Mouse (Mus musculus): ENCODE results near the gene Ceacam3. TPM values are rescaled to one million over a fixed set of nuclear protein-coding genes. Genes with fewer than 3 reads are reported as not detected.
"Not testable (repeated sequence)": the region's sequence is repeated elsewhere in the genome, so short reads cannot be mapped to it uniquely, and the experiment has no call there.

Ceacam3 gene
- total RNA-seq (2021), result not detected
- long read RNA-seq, experiment 1, result 0 reads
- long read RNA-seq, experiment 2, result 0 reads

DNA sequence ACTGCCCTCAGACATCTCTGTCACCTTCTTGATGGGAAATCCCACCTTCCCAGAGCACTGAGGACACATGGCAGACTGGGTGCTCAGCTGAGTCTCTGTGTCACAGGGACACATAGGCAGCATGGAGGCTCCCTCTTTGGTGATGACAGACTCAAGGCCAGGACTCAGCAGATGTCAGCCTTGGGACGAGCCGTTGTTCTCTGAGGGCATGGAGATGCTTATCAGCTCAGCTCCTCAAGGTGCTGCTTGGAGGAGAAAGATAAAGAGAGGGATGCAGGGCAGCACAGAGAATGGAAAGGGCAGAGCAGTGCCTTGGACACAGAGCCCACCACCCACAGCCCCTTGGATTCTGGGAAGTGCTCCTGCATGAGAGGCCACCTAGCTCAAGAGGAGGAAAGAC, at the start of gene Ceacam3:
Gene Ceacam3, plus strand, starts transcription at position 352 of the 400 bp plus-strand sequence.
- DNase-seq (ENCODE audit: low spot score in 2 of 2), result no peak

DNA sequence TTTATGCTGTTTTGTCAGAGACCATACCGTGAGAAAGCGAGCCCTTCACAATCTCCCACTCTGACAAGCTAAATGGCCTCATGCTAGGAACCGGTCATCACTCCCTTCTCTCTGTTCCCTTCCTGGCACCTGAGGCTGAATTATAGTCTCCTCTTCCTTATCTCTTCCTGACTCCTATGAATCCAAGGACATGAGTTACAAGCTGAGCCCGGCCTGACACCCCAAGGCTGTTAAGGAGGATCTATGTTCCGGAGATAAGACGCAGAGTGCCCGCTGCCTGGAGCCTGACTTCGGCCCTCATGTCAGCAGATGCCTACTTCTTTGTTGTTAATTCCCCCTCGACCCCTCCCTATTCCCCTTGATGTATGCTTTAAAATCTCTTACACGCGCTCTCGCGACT, 48.5 kb upstream of the Ceacam3 start:
- not testable (repeated sequence) for DNase-seq (ENCODE audit: low spot score in 2 of 2)

DNA sequence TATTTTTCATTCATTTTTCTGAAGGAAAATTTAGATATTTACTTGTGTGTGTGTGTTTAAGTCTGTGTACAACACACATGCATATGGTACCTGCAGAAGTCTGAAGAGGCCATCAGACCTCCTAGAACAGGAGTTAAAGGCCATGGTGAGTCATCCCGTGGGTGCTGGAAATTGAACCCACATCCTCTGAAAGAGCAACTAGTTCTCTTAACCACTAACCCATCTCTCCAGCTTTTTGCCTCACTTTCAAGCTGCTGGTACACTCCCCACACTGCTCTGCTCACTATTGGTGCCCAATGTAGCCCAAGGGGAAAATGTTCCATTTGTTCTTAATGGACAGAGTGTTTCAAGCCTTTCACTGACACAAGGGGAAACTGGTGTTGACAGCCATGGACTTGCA, 14.8 kb upstream of the Ceacam3 start:
- DNase-seq (ENCODE audit: low spot score in 2 of 2), result no peak

DNA sequence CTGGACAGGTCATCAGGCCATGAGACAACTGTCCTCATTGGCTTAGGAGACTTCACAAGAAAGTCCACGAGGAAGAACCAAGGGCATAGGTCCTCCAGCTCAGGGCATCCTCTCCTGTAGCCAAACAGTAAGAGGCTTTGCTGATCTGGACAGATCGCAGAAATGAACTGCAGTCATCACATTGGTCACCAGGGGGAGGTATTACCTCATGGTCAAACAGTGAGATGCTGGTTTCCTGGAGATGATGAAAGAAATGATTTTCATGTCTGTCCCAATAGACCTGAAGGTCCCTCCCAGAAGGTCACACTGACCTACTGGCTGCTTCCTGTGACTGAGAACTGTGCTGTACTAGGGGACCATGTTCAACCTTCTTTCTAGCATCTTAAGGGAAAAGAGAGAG, 5.6 kb downstream of the Ceacam3 start:
- no peak for DNase-seq (ENCODE audit: low spot score in 2 of 2)

DNA sequence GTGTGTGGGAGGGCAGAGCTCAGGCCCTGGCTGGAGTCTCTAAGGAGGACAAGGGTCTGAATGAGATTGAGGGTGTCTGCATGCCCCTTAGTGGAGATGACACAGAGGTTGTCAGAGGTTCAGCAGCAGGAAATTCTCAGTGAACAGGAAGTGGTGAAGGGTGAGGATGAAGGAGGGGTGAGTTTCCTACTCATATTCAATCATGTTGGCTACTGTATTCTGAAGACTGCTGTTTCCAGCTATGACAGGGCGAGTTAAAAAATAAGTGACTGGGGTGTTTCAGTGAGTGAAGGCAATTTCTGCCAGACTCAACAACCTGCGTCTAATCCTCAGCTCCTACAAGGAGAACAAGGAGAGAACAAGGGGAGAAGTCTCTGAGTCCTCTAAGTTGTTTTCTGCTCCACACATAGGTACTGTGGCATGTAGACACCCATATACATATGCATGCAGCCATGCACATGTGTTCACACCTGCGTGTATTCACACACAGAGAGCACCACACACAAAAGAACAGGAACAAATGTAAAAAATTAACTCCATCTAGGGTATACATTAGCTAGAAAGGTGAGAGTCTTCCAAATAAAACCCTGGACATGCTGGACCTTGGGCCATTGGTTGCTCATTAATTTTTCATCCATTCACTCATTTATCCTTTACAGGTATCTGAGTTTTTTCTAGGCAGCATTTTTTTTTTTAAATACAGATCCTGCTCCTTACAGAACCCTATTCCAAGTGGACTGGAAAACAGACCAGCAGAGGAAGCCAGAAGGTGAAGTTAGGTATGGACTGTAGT, 7.0 kb downstream of the Ceacam3 start:
- DNase-seq (ENCODE audit: low spot score in 2 of 2), result no peak

DNA sequence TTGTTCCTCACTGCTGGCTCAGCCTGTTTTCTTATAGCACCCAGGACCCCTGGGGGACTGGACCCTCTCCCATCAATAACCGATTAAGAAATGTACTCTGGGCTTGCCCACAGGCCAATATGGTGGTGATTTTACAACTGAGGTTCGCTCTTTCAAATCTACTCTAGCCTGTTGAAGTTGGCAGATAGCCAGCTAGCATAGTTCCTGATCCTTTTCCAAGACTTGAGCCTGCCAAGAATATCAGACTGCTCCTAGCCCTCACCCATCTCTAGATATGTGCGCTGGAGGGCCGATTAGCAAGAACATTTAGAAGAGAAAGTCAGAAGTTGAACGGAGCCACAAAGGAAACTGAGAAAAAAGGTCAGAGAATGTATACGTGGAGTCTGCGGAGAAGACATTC, 8.9 kb downstream of the Ceacam3 start:
- DNase-seq (ENCODE audit: low spot score in 2 of 2), result no peak

DNA sequence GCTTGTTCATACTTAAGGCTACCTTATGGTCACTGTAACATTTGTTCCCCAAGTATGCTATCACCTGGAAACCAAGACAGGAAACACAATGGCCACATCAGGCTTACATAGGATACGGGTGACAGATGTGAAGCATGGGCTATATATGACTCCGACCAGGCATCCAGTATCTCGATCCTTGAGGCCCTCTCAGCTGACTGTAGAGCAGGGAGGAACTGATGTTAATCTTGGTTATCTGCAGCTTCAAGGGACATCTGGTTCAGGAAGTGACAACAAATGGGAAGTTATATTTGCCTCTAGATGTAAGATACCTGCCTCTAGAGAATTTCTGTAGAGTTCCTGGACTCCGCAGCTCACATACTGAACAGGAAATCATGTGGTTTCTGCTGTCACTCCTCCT, 21.7 kb downstream of the Ceacam3 start:
- DNase-seq (ENCODE audit: low spot score in 2 of 2), result no peak

DNA sequence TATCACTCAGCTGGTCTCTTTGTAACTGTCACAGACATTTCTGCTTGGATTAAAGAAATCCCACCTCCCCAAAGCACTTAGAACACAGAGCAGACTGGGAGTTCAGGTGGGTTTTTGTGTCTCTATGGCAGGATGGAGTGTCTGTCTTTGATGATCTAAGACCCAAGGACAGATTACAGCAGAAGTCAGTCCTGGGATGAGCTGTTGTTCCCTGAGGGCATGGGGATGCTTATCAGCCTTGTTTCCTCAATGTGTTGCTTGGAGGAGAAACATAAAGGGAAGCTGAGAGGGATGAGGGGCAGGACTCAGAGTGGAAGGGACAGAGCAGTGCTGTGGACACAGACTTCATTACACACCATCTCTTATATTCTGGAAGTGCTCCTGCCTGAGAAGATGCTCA, 53.1 kb downstream of the Ceacam3 start, which contains the start of gene Psg29:
Gene Psg29, plus strand, starts transcription at position 301 of the 400 bp plus-strand sequence.
- DNase-seq (ENCODE audit: low spot score in 2 of 2), result no peak

DNA sequence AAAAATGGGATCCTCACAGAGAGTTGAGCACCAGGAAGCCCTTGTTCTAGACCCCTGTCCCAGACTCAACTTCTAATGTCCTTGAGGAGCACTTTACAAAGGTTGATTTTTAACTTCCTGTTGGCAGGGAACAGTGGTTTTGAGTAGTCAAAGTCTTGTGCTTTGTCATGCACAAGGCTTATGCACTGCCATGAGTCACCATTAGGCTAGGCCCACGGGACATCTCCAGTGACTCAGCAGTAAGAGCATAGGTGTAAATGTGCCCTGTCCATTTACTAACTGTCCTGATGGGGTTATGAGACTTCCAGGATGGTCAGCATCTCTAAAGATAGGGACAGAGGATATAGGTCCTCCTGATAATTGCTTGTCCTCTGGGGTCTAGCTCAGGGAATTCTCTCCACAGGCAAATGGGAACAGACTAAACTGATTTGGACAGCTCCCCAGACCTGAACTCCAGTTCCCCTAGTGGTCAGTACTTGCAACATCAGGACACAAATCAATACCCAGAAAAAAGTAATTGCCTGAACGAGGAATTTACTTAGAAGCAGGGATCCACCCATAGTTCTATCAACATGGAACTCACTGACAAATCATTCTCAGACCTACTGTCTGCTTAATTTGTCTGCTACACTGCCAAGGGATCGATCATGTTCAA, 55.6 kb downstream of the Ceacam3 start:
- DNase-seq (ENCODE audit: low spot score in 2 of 2), result no peak

Other genes starting within 250 kb of the Ceacam3 start
- gene Ptgir, start 243.8 kb upstream of the Ceacam3 start, total RNA-seq (2021), result 1 to 10 TPM; 2.6 to 3.3 TPM
- gene Calm3, start 226.2 kb upstream of the Ceacam3 start, total RNA-seq (2021), result 100 to 1,000 TPM; 189 to 234 TPM
- gene Pnmal2, start 205.6 kb upstream of the Ceacam3 start, total RNA-seq (2021), result 10 to 100 TPM; 48.6 to 49.6 TPM
- under 1 TPM in 1 of 2 experiments, not detected in 1; 0.16 TPM for gene Pnmal1, start 190.6 kb upstream of the Ceacam3 start, total RNA-seq (2021)
- under 1 TPM in 1 of 2 experiments, not detected in 1; 0.05 TPM for gene Gm42372, start 167.2 kb upstream of the Ceacam3 start, total RNA-seq (2021)
- 10 to 100 TPM; 32.5 to 33.4 TPM for gene Ccdc8, start 157.6 kb upstream of the Ceacam3 start, total RNA-seq (2021)
- 10 to 100 TPM; 72.9 to 84.4 TPM for gene Ppp5c, start 122.4 kb upstream of the Ceacam3 start, total RNA-seq (2021)
- gene Hif3a, start 87.9 kb upstream of the Ceacam3 start, total RNA-seq (2021), result 1 to 10 TPM; 6.6 to 8.1 TPM
- under 1 TPM; 0.05 to 0.20 TPM for gene Psg16, start 76.2 kb upstream of the Ceacam3 start, total RNA-seq (2021)
- not detected for gene Psg29, start 53.2 kb downstream of the Ceacam3 start, total RNA-seq (2021)